Mouse (Mus musculus) spleen, adult 18-20 months (tissue): ENCODE measurements around the gene Nyap2.
"Not testable (repeated sequence)": the region's sequence is repeated elsewhere in the genome, so short reads cannot be mapped to it uniquely, and the experiment has no call there.

Experiments used
- DNase-seq, 2 experiments: peaks; one replicate each; pipeline ENCODE4 v3.0.0; 2022; ENCODE audit warnings: mixed read lengths in 2 of 2

Gene Nyap2

GRCm38 (mm10) chr1:81180686-81181085 is 103.9 kb downstream of the Nyap2 start:
- DNase-seq, result no peak

GRCm38 (mm10) chr1:81209536-81209935 is 132.8 kb downstream of the Nyap2 start:
- DNase-seq, result no peak

GRCm38 (mm10) chr1:81211491-81211890 is 134.7 kb downstream of the Nyap2 start:
- no peak for DNase-seq

- DNase-seq, result no peak
These were observed 143.0 kb downstream of the Nyap2 start for GRCm38 (mm10) chr1:81219790-81220189.

GRCm38 (mm10) chr1:81231759-81232406 is 155.1 kb downstream of the Nyap2 start:
- DNase-seq, result no peak

GRCm38 (mm10) chr1:81232407-81232789 is 155.6 kb downstream of the Nyap2 start:
- not testable (repeated sequence) for DNase-seq

- DNase-seq, result no peak
These were observed 171.9 kb downstream of the Nyap2 start for GRCm38 (mm10) chr1:81248447-81249205.

- no peak for DNase-seq
These were observed 173.3 kb downstream of the Nyap2 start for GRCm38 (mm10) chr1:81250068-81250467.

- no peak for DNase-seq
These were observed 189.7 kb downstream of the Nyap2 start for GRCm38 (mm10) chr1:81266441-81266840.

- DNase-seq, result no peak
These were observed 204.2 kb downstream of the Nyap2 start for GRCm38 (mm10) chr1:81280978-81281377.

GRCm38 (mm10) chr1:81285633-81286032 is 208.9 kb downstream of the Nyap2 start:
- no peak for DNase-seq

- DNase-seq, result no peak
These were observed 210.3 kb downstream of the Nyap2 start for GRCm38 (mm10) chr1:81287088-81287487.

GRCm38 (mm10) chr1:81300735-81301134 is 224.0 kb downstream of the Nyap2 start:
- DNase-seq, result no peak

- DNase-seq, result no peak
These were observed 224.9 kb downstream of the Nyap2 start for GRCm38 (mm10) chr1:81301661-81302060.

GRCm38 (mm10) chr1:81303389-81303788 is 226.6 kb downstream of the Nyap2 start:
- DNase-seq, result no peak

- no peak for DNase-seq
These were observed 230.7 kb downstream of the Nyap2 start for GRCm38 (mm10) chr1:81307407-81307806.

- DNase-seq, result no peak
These were observed 231.2 kb downstream of the Nyap2 start for GRCm38 (mm10) chr1:81307934-81308333.

GRCm38 (mm10) chr1:81310087-81310626 is 233.4 kb downstream of the Nyap2 start:
- DNase-seq, result peak in 1 of 2 experiments; percentile 32

GRCm38 (mm10) chr1:81316403-81316994 is 239.7 kb downstream of the Nyap2 start:
- DNase-seq, result peak; percentile 8 to 29

- no peak for DNase-seq
These were observed 240.3 kb downstream of the Nyap2 start for GRCm38 (mm10) chr1:81316995-81317413.

GRCm38 (mm10) chr1:81387722-81388121 is 311.0 kb downstream of the Nyap2 start:
- no peak for DNase-seq
